Mouse (Mus musculus): ENCODE measurements around the gene Kcnq2. TPM values are rescaled to one million over a fixed set of nuclear protein-coding genes. Genes with fewer than 3 reads are reported as not detected.

Kcnq2 gene
- total and polyA plus RNA-seq, 3 experiments = 0.19 to 0.57 TPM; not detected in 1

GRCm38 (mm10) chr2:181160821-181161220 is 25.7 kb upstream of the Kcnq2 start:
- peaks cover 0 to 2% of the 10 kb centered on the region in 2 experiments; a peak in 1 of 4 replicates for H3K27me3 ChIP-seq (ENCODE audit: control insufficient read depth in 1 of 2, insufficient read depth in 2 of 2, low read length in 2 of 2)
- no peak for TF ChIP-seq USF2 (IDR thresholded peaks at IDR 0.05; ENCODE audit: borderline replicate concordance in 1 of 2, insufficient read depth in 1 of 2, low read depth in 1 of 2, low read length in 2 of 2)
- no peak for TF ChIP-seq RAD21 (IDR thresholded peaks at IDR 0.05; ENCODE audit: low read depth, low read length)
- TF ChIP-seq E2F4 (IDR thresholded peaks at IDR 0.05; ENCODE audit: borderline replicate concordance, low read depth, low read length) = no peak
- no peak for TF ChIP-seq NELFE (IDR thresholded peaks at IDR 0.05; ENCODE audit: low read depth, low read length)
- TF ChIP-seq SMC3 (IDR thresholded peaks at IDR 0.05; ENCODE audit: low read depth, low read length) = no peak
- TF ChIP-seq TCF12 (IDR thresholded peaks at IDR 0.05; ENCODE audit: low read depth, low read length) = no peak
- no peak for TF ChIP-seq ETS1 (IDR thresholded peaks at IDR 0.05; ENCODE audit: low read depth, low read length)
- no peak for TF ChIP-seq MAZ (IDR thresholded peaks at IDR 0.05; ENCODE audit: low read depth, low read length)
- TF ChIP-seq ZMIZ1 (IDR thresholded peaks at IDR 0.05; ENCODE audit: low read depth, low read length) = no peak
- H3K79me2 ChIP-seq (ENCODE audit: control insufficient read depth, insufficient read depth, low read length, poor library complexity) = no peaks in the 10 kb centered on the region
- H3K4me1 ChIP-seq (ENCODE audit: control insufficient read depth in 1 of 2, insufficient read depth in 2 of 2, low read length in 2 of 2) = peaks cover under 1 to 4% of the 10 kb centered on the region in 2 experiments; a peak in 2 of 4 replicates
- no peak overlapping the region for H3K9ac ChIP-seq (ENCODE audit: control insufficient read depth, low read depth, low read length, poor library complexity, severe bottlenecking)
- H3K27ac ChIP-seq (ENCODE audit: control insufficient read depth, low read depth, low read length) = no peak overlapping the region
- no peak for DNase-seq (ENCODE audit: low read depth, low spot score)
- no peaks in the 10 kb centered on the region for H3K9me3 ChIP-seq (replicated peaks; ENCODE audit: insufficient read depth, low read length)
- H3K4me3 ChIP-seq (ENCODE audit: control insufficient read depth in 1 of 2, insufficient read depth in 1 of 2, low read depth in 2 of 2, low read length in 2 of 2) = no peak overlapping the region
- H3K36me3 ChIP-seq (ENCODE audit: control insufficient read depth in 1 of 2, insufficient read depth in 2 of 2, low read length in 2 of 2) = no peaks in the 10 kb centered on the region

GRCm38 (mm10) chr2:181159771-181160170 is 24.7 kb upstream of the Kcnq2 start:
- peaks cover 0 to 2% of the 10 kb centered on the region in 2 experiments; a peak in 1 of 4 replicates for H3K27me3 ChIP-seq (ENCODE audit: control insufficient read depth in 1 of 2, insufficient read depth in 2 of 2, low read length in 2 of 2)
- no peaks in the 10 kb centered on the region for H3K9me3 ChIP-seq (replicated peaks; ENCODE audit: insufficient read depth, low read length)
- no peak for DNase-seq (ENCODE audit: low read depth, low spot score)
- no peaks in the 10 kb centered on the region for H3K4me1 ChIP-seq (ENCODE audit: control insufficient read depth in 1 of 2, insufficient read depth in 2 of 2, low read length in 2 of 2)
- H3K4me3 ChIP-seq (ENCODE audit: control insufficient read depth in 1 of 2, insufficient read depth in 1 of 2, low read depth in 2 of 2, low read length in 2 of 2) = no peak overlapping the region
- no peak overlapping the region for H3K27ac ChIP-seq (ENCODE audit: control insufficient read depth, low read depth, low read length)
- TF ChIP-seq CTCF (IDR thresholded peaks at IDR 0.05 in 2 of 3, conservative IDR thresholded peaks at IDR 0.05 in 1 of 3; ENCODE audit: control insufficient read depth in 1 of 3, insufficient read depth in 1 of 3, low read depth in 2 of 3, low read length in 3 of 3, poor library complexity in 1 of 3, severe bottlenecking in 1 of 3) = no peak
- no peak for TF ChIP-seq MEF2A (IDR thresholded peaks at IDR 0.05; ENCODE audit: extremely low read depth, insufficient replicate concordance, low read depth, low read length, poor library complexity, severe bottlenecking)
- no peak for TF ChIP-seq NELFE (IDR thresholded peaks at IDR 0.05; ENCODE audit: low read depth, low read length)
- TF ChIP-seq USF2 (IDR thresholded peaks at IDR 0.05; ENCODE audit: borderline replicate concordance in 1 of 2, insufficient read depth in 1 of 2, low read depth in 1 of 2, low read length in 2 of 2) = no peak
- no peak for TF ChIP-seq E2F4 (IDR thresholded peaks at IDR 0.05; ENCODE audit: borderline replicate concordance, low read depth, low read length)
- no peak for TF ChIP-seq TBP (IDR thresholded peaks at IDR 0.05; ENCODE audit: low read depth, low read length)
- TF ChIP-seq MYC (IDR thresholded peaks at IDR 0.05; ENCODE audit: low read depth, low read length) = no peak
- TF ChIP-seq MXI1 (IDR thresholded peaks at IDR 0.05; ENCODE audit: low read depth, low read length) = no peak
- TF ChIP-seq KAT2A (conservative IDR thresholded peaks at IDR 0.05; ENCODE audit: low read depth, low read length) = no peak
- TF ChIP-seq POLR2AphosphoS2 (IDR thresholded peaks at IDR 0.05; ENCODE audit: low read length) = no peak
- no peak for TF ChIP-seq SMC3 (IDR thresholded peaks at IDR 0.05; ENCODE audit: low read depth, low read length)
- TF ChIP-seq MYB (IDR thresholded peaks at IDR 0.05; ENCODE audit: low read depth, low read length) = no peak
- TF ChIP-seq RAD21 (IDR thresholded peaks at IDR 0.05; ENCODE audit: low read depth, low read length) = no peak
- no peak for TF ChIP-seq NRF1 (IDR thresholded peaks at IDR 0.05; ENCODE audit: insufficient read depth, low read depth, low read length, poor library complexity, severe bottlenecking)
- no peaks in the 10 kb centered on the region for H3K36me3 ChIP-seq (ENCODE audit: control insufficient read depth in 1 of 2, insufficient read depth in 2 of 2, low read length in 2 of 2)
- no peak overlapping the region for H3K9ac ChIP-seq (ENCODE audit: control insufficient read depth, low read depth, low read length, poor library complexity, severe bottlenecking)
- no peaks in the 10 kb centered on the region for H3K79me2 ChIP-seq (ENCODE audit: control insufficient read depth, insufficient read depth, low read length, poor library complexity)
